Mouse (Mus musculus) brain, embryonic 14.5 days (tissue): ENCODE results near the gene Aldh3a1.

Experiments
- CTCF ChIP-seq: fragments of 200-500 bp; IDR thresholded peaks from 2 replicates; pipeline ENCODE4 v1.5.1; 2012; ENCODE audit warnings: inconsistent platforms, mild to moderate bottlenecking, moderate library complexity, borderline replicate concordance; ENCODE audit not compliant: insufficient read depth, insufficient read length; ENCODE audit errors: extremely low read depth
- POLR2A ChIP-seq: fragments of 200-500 bp; IDR thresholded peaks from 2 replicates; pipeline ENCODE4 v1.6.1; 2012; ENCODE audit warnings: mild to moderate bottlenecking, inconsistent platforms, borderline replicate concordance; ENCODE audit not compliant: poor library complexity, insufficient read depth, insufficient read length, severe bottlenecking; ENCODE audit errors: extremely low read depth

GRCm38 (mm10) chr11:61196616-61197353 is 10.6 kb upstream of the Aldh3a1 start:
- TF ChIP-seq CTCF: no peak
- no peak for TF ChIP-seq POLR2A
